Mouse (Mus musculus): ENCODE results near the gene Snrpg. TPM values are rescaled to one million over a fixed set of nuclear protein-coding genes. Genes with fewer than 3 reads are reported as not detected.
A peak's percentile ranks its signal among the peaks of the same experiment; 100 is the strongest.

Gene Snrpg
- total RNA-seq (2014; rRNA removed) (60.1 and 93.3 TPM in 2 replicates), polyA plus RNA-seq (2015; fragmentation: Nextera tagmentation; extraction: Ambion mirVana) (243 and 244 TPM in 2 replicates)

DNA sequence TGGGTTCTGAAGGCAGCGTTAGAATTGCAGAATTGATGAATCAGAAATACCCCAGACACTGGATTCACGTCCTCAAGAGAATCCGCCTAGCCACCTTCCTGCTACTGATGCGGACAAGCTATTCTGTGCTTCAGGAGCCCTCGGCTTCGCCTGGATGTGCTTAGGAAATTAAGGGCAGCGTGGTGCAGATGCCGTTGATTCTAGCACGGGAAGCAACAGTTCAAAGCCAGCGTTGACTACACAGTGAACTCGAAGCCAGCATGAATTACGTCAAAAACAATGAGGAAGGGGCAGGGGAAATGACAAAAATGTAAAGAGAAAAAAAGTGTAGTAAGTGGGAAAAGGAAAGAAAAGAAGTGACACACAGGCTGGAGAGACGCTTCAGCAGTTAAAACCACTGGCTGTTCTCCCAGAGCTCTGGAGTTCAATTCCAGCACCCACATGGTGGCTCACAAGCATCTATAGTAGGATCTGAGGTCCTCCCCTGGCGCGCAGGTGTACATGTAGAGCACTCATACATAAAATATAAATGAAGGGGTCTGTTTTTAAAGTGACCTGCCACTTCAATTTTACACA is at the start of gene Snrpg:
TSS of gene Snrpg (plus strand) at position 541 of the 576 bp plus-strand sequence.
- Histone ChIP-seq H3K9me3 (ENCODE audit: low read length) (no peaks in the 10 kb centered on the region), H3K4me3 (ENCODE audit: low read depth, low read length) (peak within 1 kb of the TSS; percentile 81), H3K27ac (ENCODE audit: low read depth, low read length) (peak within 1 kb of the TSS; percentile 87), H3K27me3 (ENCODE audit: insufficient read depth, low read length) (no peaks in the 10 kb centered on the region), H3K4me2 (ENCODE audit: low read depth, low read length, poor library complexity, severe bottlenecking) (peak within 1 kb of the TSS; percentile 60), H3K36me3 (ENCODE audit: insufficient read depth, low read length) (peaks cover 7% of the 10 kb centered on the region), H3K4me1 (ENCODE audit: insufficient read depth, low read length) (peaks cover 8% of the 10 kb centered on the region; the same call in 1 of the 2 replicates), H3K9ac (replicated peaks; ENCODE audit: low read length, poor library complexity, severe bottlenecking) (peak within 1 kb of the TSS; percentile 79)
- DNase-seq (ENCODE audit: low spot score) (no peak), ATAC-seq (ENCODE audit: low FRiP score) (peak; percentile 24)
- no peak for TF ChIP-seq CTCF (IDR thresholded peaks at IDR 0.05)
- 11% methylated on average over 15 of the region's 15 CpGs for WGBS

DNA sequence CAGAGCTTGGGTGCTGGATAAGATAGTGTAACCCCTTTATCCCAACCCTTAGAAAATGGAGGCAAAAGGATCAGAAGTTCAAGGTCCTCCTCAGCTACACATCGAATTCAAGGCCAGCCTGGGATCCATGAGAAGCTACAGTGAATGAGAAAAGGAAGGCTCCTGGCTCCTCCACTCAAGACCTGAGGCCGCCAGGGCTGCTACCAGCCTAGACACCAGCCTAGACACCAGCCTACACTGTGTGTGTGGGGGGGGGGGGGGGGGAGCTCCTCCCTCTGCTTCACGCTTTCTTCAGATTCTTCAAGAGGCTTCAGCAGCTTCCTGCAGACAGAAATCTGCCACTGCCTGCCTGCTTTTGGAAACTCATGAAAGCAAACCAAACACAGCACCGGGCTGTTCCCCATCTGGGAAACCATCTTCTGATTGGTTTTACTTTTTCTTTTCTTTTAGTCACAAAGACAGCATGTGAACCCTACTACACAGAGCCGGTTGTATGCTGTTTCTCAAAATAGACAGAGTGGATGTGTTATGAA is 49.0 kb upstream of the Snrpg start:
- Histone ChIP-seq H3K4me2 (ENCODE audit: low read depth, low read length, poor library complexity, severe bottlenecking) (no peak overlapping the region), H3K27me3 (ENCODE audit: insufficient read depth, low read length) (no peaks in the 10 kb centered on the region), H3K27ac (ENCODE audit: low read depth, low read length) (no peak overlapping the region), H3K9me3 (ENCODE audit: low read length) (no peaks in the 10 kb centered on the region), H3K4me1 (ENCODE audit: insufficient read depth, low read length) (no peaks in the 10 kb centered on the region), H3K36me3 (ENCODE audit: insufficient read depth, low read length) (no peaks in the 10 kb centered on the region), H3K4me3 (ENCODE audit: low read depth, low read length) (no peak overlapping the region), H3K9ac (replicated peaks; ENCODE audit: low read length, poor library complexity, severe bottlenecking) (no peak overlapping the region)
- no peak for ATAC-seq (ENCODE audit: low FRiP score)
- 85% methylated on average over 5 of the region's 5 CpGs for WGBS
- no peak for TF ChIP-seq CTCF (IDR thresholded peaks at IDR 0.05)
- DNase-seq (ENCODE audit: low spot score): no peak

DNA sequence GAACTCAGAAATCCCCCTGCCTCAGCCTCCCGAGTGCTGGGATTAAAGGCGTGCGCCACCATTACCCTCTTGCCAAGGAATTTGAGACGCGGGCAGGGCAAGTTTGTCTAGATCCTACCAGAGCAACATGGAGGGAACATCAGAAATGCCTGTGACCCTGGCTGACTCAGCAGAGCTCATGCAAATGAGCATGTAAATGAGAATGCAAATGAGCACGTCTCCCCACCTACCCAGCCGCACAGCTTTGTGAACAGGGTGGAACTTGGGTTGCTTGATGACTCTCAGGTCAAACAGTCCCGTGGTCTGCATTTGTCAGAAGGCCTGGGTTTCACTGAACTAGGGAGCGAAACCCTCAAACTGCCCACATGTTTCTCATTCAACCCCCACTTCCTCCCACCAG is 48.1 kb upstream of the Snrpg start:
- 86% methylated on average over 9 of the region's 9 CpGs for WGBS
- Histone ChIP-seq H3K4me3 (ENCODE audit: low read depth, low read length) (no peak overlapping the region), H3K36me3 (ENCODE audit: insufficient read depth, low read length) (no peaks in the 10 kb centered on the region), H3K9me3 (ENCODE audit: low read length) (no peaks in the 10 kb centered on the region), H3K9ac (replicated peaks; ENCODE audit: low read length, poor library complexity, severe bottlenecking) (no peak overlapping the region), H3K27ac (ENCODE audit: low read depth, low read length) (no peak overlapping the region), H3K27me3 (ENCODE audit: insufficient read depth, low read length) (no peaks in the 10 kb centered on the region), H3K4me1 (ENCODE audit: insufficient read depth, low read length) (no peaks in the 10 kb centered on the region), H3K4me2 (ENCODE audit: low read depth, low read length, poor library complexity, severe bottlenecking) (no peak overlapping the region)
- no peak for DNase-seq (ENCODE audit: low spot score)
- no peak for TF ChIP-seq CTCF (IDR thresholded peaks at IDR 0.05)
- ATAC-seq (ENCODE audit: low FRiP score): no peak

DNA sequence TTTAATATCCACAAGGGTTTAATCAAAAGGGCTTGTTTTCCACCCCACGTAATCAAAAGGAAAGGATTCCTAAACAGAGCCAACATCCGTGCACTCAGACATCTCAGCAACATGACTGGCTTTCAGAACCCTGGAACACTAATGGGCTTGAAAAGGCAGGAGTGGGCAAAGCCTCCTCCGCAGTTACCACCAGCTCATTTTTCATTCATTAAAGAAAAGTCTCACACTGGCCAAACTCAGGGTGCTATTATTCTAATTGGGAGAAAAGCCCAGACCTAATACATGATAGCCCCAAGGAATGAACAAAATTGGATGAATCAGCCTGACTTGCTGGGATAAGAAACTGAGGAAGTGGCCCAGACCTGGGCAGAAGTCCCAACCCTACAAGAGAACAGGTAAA is 46.7 kb upstream of the Snrpg start:
- TF ChIP-seq CTCF (IDR thresholded peaks at IDR 0.05): no peak
- DNase-seq (ENCODE audit: low spot score) (no peak), ATAC-seq (ENCODE audit: low FRiP score) (no peak)

DNA sequence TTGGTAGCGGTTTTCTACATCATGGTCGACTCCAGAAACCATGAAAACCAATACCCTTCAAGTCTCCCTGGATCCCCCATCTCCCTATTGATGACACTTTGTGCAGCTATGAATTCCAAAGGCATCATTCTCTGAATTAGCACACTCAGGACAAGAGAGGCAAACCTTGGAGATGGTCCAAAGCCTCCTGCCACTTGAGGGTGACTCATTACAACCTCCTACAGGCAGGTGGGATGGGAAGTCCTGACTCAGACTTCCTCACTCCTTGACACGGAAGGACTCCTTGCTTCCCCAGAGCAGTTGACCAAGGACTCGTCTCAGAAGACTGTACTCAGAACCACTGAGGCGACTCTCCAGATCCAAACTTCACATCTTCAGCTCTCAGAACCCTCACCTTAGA is 45.5 kb upstream of the Snrpg start:
- H3K4me1 ChIP-seq (ENCODE audit: insufficient read depth, low read length): no peaks in the 10 kb centered on the region
- no peak for DNase-seq (ENCODE audit: low spot score)
- whole genome bisulfite sequencing: 91% methylated on average over 5 of the region's 5 CpGs
- H3K9me3 ChIP-seq (ENCODE audit: low read length): no peaks in the 10 kb centered on the region
- H3K27ac ChIP-seq (ENCODE audit: low read depth, low read length): no peak overlapping the region
- no peak for ATAC-seq (ENCODE audit: low FRiP score)
- no peaks in the 10 kb centered on the region for H3K27me3 ChIP-seq (ENCODE audit: insufficient read depth, low read length)
- H3K4me2 ChIP-seq (ENCODE audit: low read depth, low read length, poor library complexity, severe bottlenecking): no peak overlapping the region
- H3K9ac ChIP-seq (replicated peaks; ENCODE audit: low read length, poor library complexity, severe bottlenecking): no peak overlapping the region
- no peak overlapping the region for H3K4me3 ChIP-seq (ENCODE audit: low read depth, low read length)
- H3K36me3 ChIP-seq (ENCODE audit: insufficient read depth, low read length): no peaks in the 10 kb centered on the region
- TF ChIP-seq CTCF (IDR thresholded peaks at IDR 0.05): no peak

More for the DNA sequence above, 46.7 kb upstream of the Snrpg start:
- H3K4me2 ChIP-seq (ENCODE audit: low read depth, low read length, poor library complexity, severe bottlenecking): no peak overlapping the region
- no peak overlapping the region for H3K4me3 ChIP-seq (ENCODE audit: low read depth, low read length)
- H3K9me3 ChIP-seq (ENCODE audit: low read length): no peaks in the 10 kb centered on the region
- no peaks in the 10 kb centered on the region for H3K4me1 ChIP-seq (ENCODE audit: insufficient read depth, low read length)
- H3K9ac ChIP-seq (replicated peaks; ENCODE audit: low read length, poor library complexity, severe bottlenecking): no peak overlapping the region
- no peak overlapping the region for H3K27ac ChIP-seq (ENCODE audit: low read depth, low read length)
- H3K27me3 ChIP-seq (ENCODE audit: insufficient read depth, low read length): no peaks in the 10 kb centered on the region
- H3K36me3 ChIP-seq (ENCODE audit: insufficient read depth, low read length): no peaks in the 10 kb centered on the region
- 66% methylated on average over 3 of the region's 3 CpGs for WGBS

DNA sequence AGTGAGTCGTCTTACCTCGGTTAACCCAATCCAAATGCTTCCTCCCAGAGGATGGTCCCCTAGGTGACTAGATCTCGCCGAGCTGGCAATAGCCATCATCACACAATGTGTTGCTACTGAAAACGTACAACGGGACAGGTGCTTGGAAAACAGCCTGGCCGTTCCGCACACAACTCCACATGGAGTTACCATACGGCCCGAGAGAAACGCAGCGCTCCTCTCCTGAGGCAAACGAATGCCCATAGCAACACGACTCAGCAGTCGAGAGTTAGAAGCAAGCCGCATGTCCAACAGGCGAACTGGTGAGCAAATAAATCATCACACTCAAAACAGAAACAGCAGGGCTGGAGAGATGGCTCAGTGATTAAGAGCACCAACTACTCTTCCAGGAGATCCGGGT is 44.2 kb upstream of the Snrpg start:
- TF ChIP-seq CTCF (IDR thresholded peaks at IDR 0.05): no peak
- no peak overlapping the region for H3K9ac ChIP-seq (replicated peaks; ENCODE audit: low read length, poor library complexity, severe bottlenecking)
- DNase-seq (ENCODE audit: low spot score) (no peak), ATAC-seq (ENCODE audit: low FRiP score) (no peak)
- H3K27ac ChIP-seq (ENCODE audit: low read depth, low read length): no peak overlapping the region
- WGBS: 93% methylated on average over 18 of the region's 18 CpGs
- no peaks in the 10 kb centered on the region for H3K27me3 ChIP-seq (ENCODE audit: insufficient read depth, low read length)
- no peak overlapping the region for H3K4me3 ChIP-seq (ENCODE audit: low read depth, low read length)
- H3K4me1 ChIP-seq (ENCODE audit: insufficient read depth, low read length): no peaks in the 10 kb centered on the region
- H3K4me2 ChIP-seq (ENCODE audit: low read depth, low read length, poor library complexity, severe bottlenecking): no peak overlapping the region
- H3K36me3 ChIP-seq (ENCODE audit: insufficient read depth, low read length): no peaks in the 10 kb centered on the region
- H3K9me3 ChIP-seq (ENCODE audit: low read length): no peaks in the 10 kb centered on the region
